Mouse (Mus musculus) retina, adult 2 months (tissue): ENCODE data around the gene Arrdc2.

Source experiments
- DNase-seq: peaks from one replicate; pipeline ENCODE4 v3.0.0-alpha.2; 2012; ENCODE audit warnings: low read depth, low spot score

Gene Arrdc2

GRCm38 (mm10) chr8:70789046-70789445 lies 50.5 kb downstream of the Arrdc2 start:
- DNase-seq: no peak

- no peak for DNase-seq
These were observed 51.4 kb downstream of the Arrdc2 start for GRCm38 (mm10) chr8:70787941-70788667.

- no peak for DNase-seq
These were observed 52.5 kb downstream of the Arrdc2 start for GRCm38 (mm10) chr8:70787051-70787445.

- no peak for DNase-seq
These were observed 53.0 kb downstream of the Arrdc2 start for GRCm38 (mm10) chr8:70786291-70787050.
